Mouse (Mus musculus): Measurements from ENCODE around the gene Grin3b.

DNA sequence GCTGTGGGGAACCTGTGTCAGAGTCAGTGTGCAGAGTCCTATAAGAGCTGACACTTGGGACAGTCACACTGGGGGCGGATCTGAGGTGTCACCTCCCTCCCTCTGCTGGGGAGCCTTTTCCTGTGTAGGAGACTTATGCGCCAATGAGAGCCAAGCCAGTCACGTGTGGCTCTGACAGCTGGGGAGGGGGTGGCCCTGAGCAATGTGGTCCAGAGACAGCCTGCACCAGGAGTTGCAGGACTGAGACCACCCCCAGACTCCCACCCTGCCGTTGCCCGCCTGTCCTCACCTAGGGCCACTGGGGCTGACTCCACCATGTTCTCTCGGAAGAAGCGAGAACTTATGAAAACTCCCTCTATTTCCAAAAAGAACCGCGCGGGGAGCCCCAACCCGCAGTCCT lies 46.0 kb downstream of the Grin3b start, which contains the start of gene Arhgap45:
- TF ChIP-seq CTCF (IDR thresholded peaks at IDR 0.05; ENCODE audit: low read depth) = no peak; the same call in 1 of the 2 replicates
- TF ChIP-seq EP300 (IDR thresholded peaks at IDR 0.05; ENCODE audit: low read depth) = no peak

Measured in liver, embryonic 14.5 days (tissue).